ENCODE assay signal across 8 mouse cellular contexts in genomic region chr6:93912003-93912581, GRCm38 (mm10).
A peak's percentile ranks its signal among the peaks of the same experiment; 100 is the strongest.
DNase-seq lines count a peak whose midpoint lies in the region; ATAC-seq lines count a peak whose summit lies in the region.

No protein-coding gene starts in this region.

- H3K36me3 ChIP-seq in hindbrain, embryonic 16.5 days (ENCODE audit: control insufficient read depth, insufficient read depth, low read length) = no peaks in the 10 kb centered on the region
- H3K36me3 ChIP-seq in midbrain, embryonic 16.5 days (ENCODE audit: control insufficient read depth, insufficient read depth, low read length) = no peaks in the 10 kb centered on the region

- H3K4me1 ChIP-seq in hindbrain, embryonic 16.5 days (ENCODE audit: control insufficient read depth, insufficient read depth, low read depth, low read length) = peaks cover 20% of the 10 kb centered on the region
- H3K4me1 ChIP-seq in midbrain, embryonic 16.5 days (ENCODE audit: control insufficient read depth, insufficient read depth, low read length) = peaks cover 34% of the 10 kb centered on the region

- peak overlapping the region; percentile 58 for H3K4me3 ChIP-seq in hindbrain, embryonic 16.5 days (ENCODE audit: low read length)
- peak overlapping the region; percentile 64 for H3K4me3 ChIP-seq in midbrain, embryonic 16.5 days (ENCODE audit: low read depth, low read length)

- peak; percentile 35 for ATAC-seq in hindbrain, embryonic 16.5 days
- ATAC-seq in midbrain, embryonic 16.5 days = peak; percentile 54
- no peak for ATAC-seq in megakaryocyte progenitor cell, adult 5-6 weeks (replicated peaks; ENCODE audit: poor library complexity)

- WGBS in hindbrain, embryonic 16.5 days = 8% methylated on average over 8 of the region's 8 CpGs
- WGBS in midbrain, embryonic 16.5 days = 2% methylated on average over 8 of the region's 8 CpGs

- peak overlapping the region; percentile 82 for H3K9ac ChIP-seq in hindbrain, embryonic 16.5 days (ENCODE audit: low read depth, low read length)
- peak overlapping the region; percentile 83 for H3K9ac ChIP-seq in midbrain, embryonic 16.5 days (ENCODE audit: low read depth, low read length)

- peak overlapping the region; percentile 70 for H3K4me2 ChIP-seq in hindbrain, embryonic 16.5 days (ENCODE audit: low read length)
- H3K4me2 ChIP-seq in midbrain, embryonic 16.5 days (ENCODE audit: low read length) = peak overlapping the region; percentile 72

- H3K27ac ChIP-seq in hindbrain, embryonic 16.5 days (ENCODE audit: low read depth, low read length) = peak overlapping the region; percentile 95
- peak overlapping the region; percentile 98 for H3K27ac ChIP-seq in midbrain, embryonic 16.5 days (ENCODE audit: low read length)

- H3K27me3 ChIP-seq in hindbrain, embryonic 16.5 days (replicated peaks; ENCODE audit: control insufficient read depth, insufficient read depth, low read length) = no peaks in the 10 kb centered on the region
- H3K27me3 ChIP-seq in midbrain, embryonic 16.5 days (ENCODE audit: control insufficient read depth, insufficient read depth, low read depth, low read length) = no peaks in the 10 kb centered on the region

- DNase-seq in layer of hippocampus, adult 11-12 months (ENCODE audit: low spot score) = peak; percentile 14
- no peak for DNase-seq in layer of hippocampus, postnatal 25 days (ENCODE audit: extremely low spot score in 1 of 2, low spot score in 1 of 2)
- DNase-seq in embryo, embryonic 11 days = peak; percentile 42
- DNase-seq in thymus, adult 18-20 months = no peak
- no peak for DNase-seq in thymus, postnatal 36 days

- H3K9me3 ChIP-seq in hindbrain, embryonic 16.5 days (ENCODE audit: control insufficient read depth, low read length) = no peaks in the 10 kb centered on the region
- no peaks in the 10 kb centered on the region for H3K9me3 ChIP-seq in midbrain, embryonic 16.5 days (replicated peaks; ENCODE audit: control insufficient read depth, low read length, poor library complexity, severe bottlenecking)

Comparison
In these comparisons a context has a peak if more than half of its experiments do, and no peak if none do; other contexts are left out.
1. DNase-seq: peak in layer of hippocampus, adult 11-12 months (single experiment) and embryo, embryonic 11 days (single experiment); none in layer of hippocampus, postnatal 25 days (0 of 2), thymus, adult 18-20 months (0 of 2) and thymus, postnatal 36 days (0 of 2).